Mouse (Mus musculus) heart, embryonic 16.5 days (tissue): ENCODE measurements around the gene L3mbtl4. TPM values are rescaled to one million over a fixed set of nuclear protein-coding genes. Genes with fewer than 3 reads are reported as not detected.

ENCODE experiments used
- ATAC-seq: fragments of 200-750 bp; cut with Nextera tagmentation; replicated peaks from 2 replicates; pipeline ENCODE4 v1.8.0; 2017; ENCODE audit warnings: moderate number of reproducible peaks; ENCODE audit not compliant: insufficient read depth, low FRiP score; ENCODE audit errors: extremely low read depth
- H3K27ac ChIP-seq: fragments of 300-500 bp; sonication (generic); 2 replicates; pipeline ENCODE4 v1.5.1; 2014; ENCODE audit warnings: mild to moderate bottlenecking, low read length, control low read depth, moderate library complexity
- H3K27me3 ChIP-seq: fragments of 300-500 bp; sonication (generic); 2 replicates; pipeline ENCODE4 v1.6.1; 2014; ENCODE audit warnings: low read length, mixed read lengths; ENCODE audit not compliant: control insufficient read depth, insufficient read depth
- H3K36me3 ChIP-seq: fragments of 300-500 bp; sonication (generic); 2 replicates; pipeline ENCODE4 v1.6.1; 2014; ENCODE audit not compliant: control insufficient read depth, insufficient read depth
- H3K4me1 ChIP-seq: fragments of 300-500 bp; sonication (generic); 2 replicates; pipeline ENCODE4 v1.6.1; 2014; ENCODE audit warnings: low read length, mixed read lengths; ENCODE audit not compliant: control insufficient read depth, insufficient read depth
- H3K4me2 ChIP-seq: fragments of 300-500 bp; sonication (generic); 2 replicates; pipeline ENCODE4 v1.6.1; 2014; ENCODE audit warnings: low read depth, mild to moderate bottlenecking, control low read depth, low read length
- H3K4me3 ChIP-seq: fragments of 300-500 bp; sonication (generic); 2 replicates; pipeline ENCODE4 v1.5.1; 2014; ENCODE audit warnings: mild to moderate bottlenecking, control low read depth, low read length
- H3K9ac ChIP-seq: fragments of 300-500 bp; sonication (generic); 2 replicates; pipeline ENCODE4 v1.6.1; 2014; ENCODE audit warnings: low read length, control low read depth
- H3K9me3 ChIP-seq: fragments of 300-500 bp; sonication (generic); replicated peaks from 2 replicates; pipeline ENCODE4 v1.6.1; 2016; ENCODE audit warnings: low read length; ENCODE audit not compliant: control insufficient read depth
- WGBS: fragments of 180-500 bp; shearing (Covaris S2); extraction: QIAGEN DNeasy Blood & Tissue Kit; methylation state at CpG from one replicate; pipeline ENCODE4 v1.1.7; 2014; 5-methylcytosine and 5-hydroxymethylcytosine counted together
- polyA plus RNA-seq: library from polyadenylated mRNA; unstranded; fragments of >200 nt; fragmentation: Nextera tagmentation; extraction: Ambion mirVana; gene quantifications from 2 replicates; pipeline ENCODE4 v1.2.1, GENCODE M21; 2015

The L3mbtl4 gene
- polyA plus RNA-seq, 1 experiment from 2014 or later, result not detected

GRCm38 (mm10) chr17:68758428-68758827, 484.8 kb downstream of the L3mbtl4 start:
- no peaks in the 10 kb centered on the region for H3K9me3 ChIP-seq
- WGBS, result 41% methylated on average over 5 of the region's 5 CpGs
- no peak overlapping the region for H3K4me3 ChIP-seq
- H3K4me1 ChIP-seq, result no peaks in the 10 kb centered on the region
- ATAC-seq, result no peak
- no peaks in the 10 kb centered on the region for H3K27me3 ChIP-seq
- H3K9ac ChIP-seq, result no peak overlapping the region
- no peaks in the 10 kb centered on the region for H3K36me3 ChIP-seq
- H3K27ac ChIP-seq, result no peak overlapping the region
- no peak overlapping the region for H3K4me2 ChIP-seq

- WGBS, result 56% methylated on average over 3 of the region's 3 CpGs
- H3K4me2 ChIP-seq, result no peak overlapping the region
- no peaks in the 10 kb centered on the region for H3K4me1 ChIP-seq
- H3K9ac ChIP-seq, result no peak overlapping the region
- H3K4me3 ChIP-seq, result no peak overlapping the region
- H3K9me3 ChIP-seq, result no peaks in the 10 kb centered on the region
- no peak overlapping the region for H3K27ac ChIP-seq
- H3K36me3 ChIP-seq, result no peaks in the 10 kb centered on the region
- H3K27me3 ChIP-seq, result no peaks in the 10 kb centered on the region
- no peak for ATAC-seq
Measured at GRCm38 (mm10) chr17:68758936-68759335, 485.3 kb downstream of the L3mbtl4 start.

- no peak overlapping the region for H3K4me2 ChIP-seq
- 85% methylated on average over 1 of the region's 1 CpGs for WGBS
Measured at GRCm38 (mm10) chr17:68759978-68760377, 486.4 kb downstream of the L3mbtl4 start.

GRCm38 (mm10) chr17:68764329-68764880, 490.8 kb downstream of the L3mbtl4 start:
- H3K9me3 ChIP-seq, result no peaks in the 10 kb centered on the region
- no peak overlapping the region for H3K4me2 ChIP-seq
- whole genome bisulfite sequencing, result 66% methylated on average over 10 of the region's 10 CpGs
- H3K9ac ChIP-seq, result no peak overlapping the region
- ATAC-seq, result no peak
- no peak overlapping the region for H3K27ac ChIP-seq
- no peaks in the 10 kb centered on the region for H3K36me3 ChIP-seq
- no peaks in the 10 kb centered on the region for H3K27me3 ChIP-seq
- H3K4me3 ChIP-seq, result no peak overlapping the region
- H3K4me1 ChIP-seq, result no peaks in the 10 kb centered on the region

More at GRCm38 (mm10) chr17:68759978-68760377, 486.4 kb downstream of the L3mbtl4 start:
- Histone ChIP-seq H3K27ac (no peak overlapping the region), H3K9ac (no peak overlapping the region), H3K4me3 (no peak overlapping the region), H3K9me3 (no peaks in the 10 kb centered on the region), H3K27me3 (no peaks in the 10 kb centered on the region), H3K4me1 (no peaks in the 10 kb centered on the region), H3K36me3 (no peaks in the 10 kb centered on the region)
- ATAC-seq, result no peak

GRCm38 (mm10) chr17:68769561-68769960, 496.0 kb downstream of the L3mbtl4 start:
- Histone ChIP-seq H3K9me3 (no peaks in the 10 kb centered on the region), H3K9ac (no peak overlapping the region), H3K36me3 (no peaks in the 10 kb centered on the region), H3K4me1 (no peaks in the 10 kb centered on the region), H3K4me3 (no peak overlapping the region), H3K27me3 (no peaks in the 10 kb centered on the region), H3K4me2 (no peak overlapping the region), H3K27ac (no peak overlapping the region)
- WGBS, result 83% methylated on average over 4 of the region's 4 CpGs
- ATAC-seq, result no peak

GRCm38 (mm10) chr17:68771046-68771750, 497.6 kb downstream of the L3mbtl4 start:
- H3K36me3 ChIP-seq, result no peaks in the 10 kb centered on the region
- no peak overlapping the region for H3K4me3 ChIP-seq
- H3K9ac ChIP-seq, result no peak overlapping the region
- no peaks in the 10 kb centered on the region for H3K4me1 ChIP-seq
- H3K4me2 ChIP-seq, result no peak overlapping the region
- 46% methylated on average over 7 of the region's 7 CpGs for WGBS
- no peak overlapping the region for H3K27ac ChIP-seq
- no peaks in the 10 kb centered on the region for H3K9me3 ChIP-seq
- H3K27me3 ChIP-seq, result no peaks in the 10 kb centered on the region
- ATAC-seq, result no peak

GRCm38 (mm10) chr17:68793741-68794140, 520.1 kb downstream of the L3mbtl4 start:
- 71% methylated on average over 4 of the region's 4 CpGs for WGBS
- H3K27ac ChIP-seq, result no peak overlapping the region
- H3K36me3 ChIP-seq, result no peaks in the 10 kb centered on the region
- H3K9ac ChIP-seq, result no peak overlapping the region
- ATAC-seq, result no peak
- H3K9me3 ChIP-seq, result no peaks in the 10 kb centered on the region
- H3K27me3 ChIP-seq, result no peaks in the 10 kb centered on the region
- H3K4me3 ChIP-seq, result no peak overlapping the region
- H3K4me2 ChIP-seq, result no peak overlapping the region
- H3K4me1 ChIP-seq, result no peaks in the 10 kb centered on the region

- Histone ChIP-seq H3K9me3 (no peaks in the 10 kb centered on the region), H3K4me3 (no peak within 1 kb of the TSS), H3K9ac (no peak within 1 kb of the TSS), H3K4me1 (no peaks in the 10 kb centered on the region), H3K4me2 (no peak within 1 kb of the TSS), H3K27ac (no peak within 1 kb of the TSS), H3K27me3 (peaks cover 6% of the 10 kb centered on the region; the same call in 1 of the 2 replicates), H3K36me3 (no peaks in the 10 kb centered on the region)
- 66% methylated on average over 6 of the region's 6 CpGs for WGBS
- no peak for ATAC-seq
Measured at GRCm38 (mm10) chr17:68826323-68826722, 552.7 kb downstream of the L3mbtl4 start, which contains the start of gene Tmem200c. Gene Tmem200c (plus strand): TSS chr17:68826623.
